In the genomic region with DNA sequence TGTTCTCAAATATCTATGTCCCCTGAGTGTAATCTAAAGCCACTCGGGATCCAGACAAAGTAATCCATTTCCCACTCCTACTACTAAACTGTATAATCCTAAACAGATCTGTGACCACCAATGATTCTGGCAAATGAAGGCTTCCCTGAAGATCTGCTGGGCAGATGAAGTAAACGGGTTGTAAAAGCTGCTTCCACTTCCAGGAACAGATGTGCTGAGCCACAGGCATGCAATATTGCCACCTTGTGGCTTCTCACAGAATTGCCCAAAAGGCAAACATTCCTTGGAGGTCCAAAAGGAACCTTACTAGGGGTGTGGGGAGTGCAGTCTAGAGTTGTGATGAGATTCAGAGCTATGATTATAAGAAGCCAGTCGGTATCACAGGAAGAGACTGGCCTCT, we compare ENCODE assay signal across 9 mouse cellular contexts. TPM values are rescaled to one million over a fixed set of nuclear protein-coding genes. Genes with fewer than 3 reads are reported as not detected.
DNase-seq lines count a peak whose midpoint lies in the region; ATAC-seq lines count a peak whose summit lies in the region.
"Had no signal": no experiment of that assay in that cellular context is flagged by ENCODE, and none has a peak within 500 bp of the region (broad histone marks: within the 10 kb centered on the region; RNA-seq: fewer than 3 reads in every experiment).

No protein-coding gene starts in this region.

- no peak overlapping the region for H3K27ac ChIP-seq in forebrain, embryonic 10.5 days
- no peak overlapping the region for H3K27ac ChIP-seq in forebrain, embryonic 12.5 days
- H3K27ac ChIP-seq in macrophage: peak overlapping the region; percentile 73
- H3K27ac ChIP-seq: lung, embryonic 15.5 days had no signal

- no peak overlapping the region for H3K9ac ChIP-seq in forebrain, embryonic 12.5 days
- H3K9ac ChIP-seq: lung, embryonic 15.5 days had no signal

- peaks cover 8% of the 10 kb centered on the region for H3K27me3 ChIP-seq in forebrain, embryonic 10.5 days (ENCODE audit: poor library complexity, severe bottlenecking)
- peaks cover 7% of the 10 kb centered on the region; the same call in 1 of the 2 replicates for H3K27me3 ChIP-seq in forebrain, embryonic 12.5 days
- H3K27me3 ChIP-seq: lung, embryonic 15.5 days had no signal

- H3K4me1 ChIP-seq in forebrain, embryonic 10.5 days: peaks cover 20% of the 10 kb centered on the region
- peaks cover 3% of the 10 kb centered on the region; the same call in 1 of the 2 replicates for H3K4me1 ChIP-seq in forebrain, embryonic 12.5 days
- H3K4me1 ChIP-seq: lung, embryonic 15.5 days had no signal

- H3K4me3 ChIP-seq in forebrain, embryonic 10.5 days: no peak overlapping the region
- no peak overlapping the region for H3K4me3 ChIP-seq in forebrain, embryonic 12.5 days (replicated peaks)
- H3K4me3 ChIP-seq in macrophage (ENCODE audit: inconsistent target): no peak overlapping the region
- H3K4me3 ChIP-seq: lung, embryonic 15.5 days had no signal

- no peaks in the 10 kb centered on the region for H3K36me3 ChIP-seq in forebrain, embryonic 10.5 days (replicated peaks)
- no peaks in the 10 kb centered on the region for H3K36me3 ChIP-seq in forebrain, embryonic 12.5 days (replicated peaks)
- no peaks in the 10 kb centered on the region for H3K36me3 ChIP-seq in macrophage (ENCODE audit: inconsistent target)
- H3K36me3 ChIP-seq: lung, embryonic 15.5 days had no signal

- DNase-seq in forebrain, embryonic 10.5 days (ENCODE audit: extremely low spot score, low spot score): peak; percentile 67
- peak; percentile 66 for DNase-seq in adrenal gland, adult 2 months
- DNase-seq in embryo, embryonic 10 days (ENCODE audit: low spot score): peak; percentile 78
- peak; percentile 49 to 70 for DNase-seq in gastrocnemius, postnatal 4 days (ENCODE audit: low spot score in 2 of 2)
- peak; percentile 42 to 75 for DNase-seq in layer of hippocampus, adult 8-10 months (ENCODE audit: low spot score in 2 of 2)
- peak; percentile 82 for DNase-seq in right cerebral cortex, postnatal 14 days

- WGBS in forebrain, embryonic 10.5 days: 20% methylated on average over 3 of the region's 3 CpGs
- WGBS in forebrain, embryonic 12.5 days: 14% methylated on average over 3 of the region's 3 CpGs
- 4% methylated on average over 3 of the region's 3 CpGs for WGBS in macrophage (ENCODE audit: missing documents)

- ATAC-seq in forebrain, embryonic 12.5 days (ENCODE audit: low FRiP score): no peak

- H3K9me3 ChIP-seq in forebrain, embryonic 10.5 days: no peaks in the 10 kb centered on the region
- H3K9me3 ChIP-seq in forebrain, embryonic 12.5 days: no peaks in the 10 kb centered on the region
- H3K9me3 ChIP-seq: lung, embryonic 15.5 days had no signal

- no peak overlapping the region for H3K4me2 ChIP-seq in forebrain, embryonic 12.5 days
- H3K4me2 ChIP-seq: lung, embryonic 15.5 days had no signal

- no peaks in the 10 kb centered on the region for H3K79me2 ChIP-seq in macrophage (ENCODE audit: inconsistent target)

RNA-seq across cellular contexts. Expression of gene Etv3, which starts 26.1 kb away (rescaled TPM):
- polyA plus RNA-seq in forebrain, embryonic 10.5 days (2016; fragmentation: Nextera tagmentation; extraction: Ambion mirVana): 10.9 and 11.0 TPM in 2 replicates
- 13.1 and 13.8 TPM in 2 replicates for polyA plus RNA-seq in forebrain, embryonic 12.5 days (2016; fragmentation: Nextera tagmentation; extraction: Ambion mirVana)
- total RNA-seq in adrenal gland, adult 2 months (2021): 10 to 100 TPM; 19.4 to 25.8 TPM
- polyA plus RNA-seq in adrenal gland, adult 2 months (2012; rRNA removed): 10.8 and 11.2 TPM in 2 replicates
- total RNA-seq in gastrocnemius, postnatal 4 days (2021): 10 to 100 TPM; 14.3 to 15.3 TPM
- total RNA-seq in layer of hippocampus, adult 8-10 months (2022): 10 to 100 TPM; 24.2 to 26.8 (median 25.4) TPM
- total RNA-seq in macrophage (2018; cell fraction: chromatin; rRNA removed): 1,000 to 10,000 TPM in 2 of 26 experiments, 100 to 1,000 TPM in 24; 199 to 1,189 (median 483) TPM
- total RNA-seq in macrophage (2018; cell fraction: cytosol; rRNA removed): 100 to 1,000 TPM in 21 of 26 experiments, 10 to 100 TPM in 5; 85.0 to 346 (median 154) TPM
- total RNA-seq in macrophage (2018; cell fraction: nucleus; rRNA removed): 1,000 to 10,000 TPM in 2 of 26 experiments, 100 to 1,000 TPM in 24; 160 to 1,576 (median 497) TPM
- polyA plus RNA-seq in macrophage (2018): 40.8 to 61.3 TPM (median 52.2 TPM) in 3 replicates
